Mouse (Mus musculus) adrenal gland, postnatal 36 days (tissue): ENCODE measurements around the gene Il5ra. TPM values are rescaled to one million over a fixed set of nuclear protein-coding genes. Genes with fewer than 3 reads are reported as not detected.

Experiments
- DNase-seq, 2 experiments: peaks; one replicate each; pipeline ENCODE4 v3.0.0; 2021; ENCODE audit warnings: mixed read lengths in 1 of 2
- long read RNA-seq, 2 experiments: library from polyadenylated mRNA; stranded (forward); transcript quantifications; one replicate each; pipeline ENCODE4 v2.0.0; 2021; ENCODE audit warnings: borderline sequencing depth in 2 of 2
- total RNA-seq, 2 experiments: library from RNA; stranded (reverse); gene quantifications; 2 replicates each; pipeline ENCODE4 v1.2.3; 2021

The Il5ra gene
- not detected for total RNA-seq
- long read RNA-seq, experiment 1: 0 reads
- long read RNA-seq, experiment 2: 0 reads

DNA sequence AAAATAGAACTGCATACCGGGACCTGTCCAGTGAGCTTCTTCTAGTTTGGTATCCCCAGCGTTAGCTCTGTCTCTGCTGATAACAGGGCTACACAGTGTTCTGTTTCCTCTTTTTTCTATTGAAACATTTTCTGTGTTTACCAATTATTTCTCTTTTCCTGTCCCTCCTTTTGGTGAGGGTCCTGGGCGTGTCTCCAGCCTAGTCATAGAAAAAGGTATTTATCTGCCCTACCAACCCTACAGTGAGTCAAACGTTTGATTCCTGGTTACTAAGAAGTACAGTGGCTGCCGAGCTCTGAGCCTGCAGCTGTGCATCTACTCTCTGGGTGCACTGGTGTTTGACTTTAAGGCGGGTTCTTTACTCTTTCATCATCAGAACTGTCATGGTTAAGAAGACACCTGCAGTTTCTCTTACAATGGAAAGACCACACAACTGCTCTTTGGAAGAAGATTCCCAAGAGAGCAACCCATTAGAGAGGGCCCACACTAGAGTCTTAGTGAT, at the start of gene Il5ra:
TSS of gene Il5ra (minus strand) at position 151 of the 502 bp plus-strand sequence.
- no peak for DNase-seq

DNA sequence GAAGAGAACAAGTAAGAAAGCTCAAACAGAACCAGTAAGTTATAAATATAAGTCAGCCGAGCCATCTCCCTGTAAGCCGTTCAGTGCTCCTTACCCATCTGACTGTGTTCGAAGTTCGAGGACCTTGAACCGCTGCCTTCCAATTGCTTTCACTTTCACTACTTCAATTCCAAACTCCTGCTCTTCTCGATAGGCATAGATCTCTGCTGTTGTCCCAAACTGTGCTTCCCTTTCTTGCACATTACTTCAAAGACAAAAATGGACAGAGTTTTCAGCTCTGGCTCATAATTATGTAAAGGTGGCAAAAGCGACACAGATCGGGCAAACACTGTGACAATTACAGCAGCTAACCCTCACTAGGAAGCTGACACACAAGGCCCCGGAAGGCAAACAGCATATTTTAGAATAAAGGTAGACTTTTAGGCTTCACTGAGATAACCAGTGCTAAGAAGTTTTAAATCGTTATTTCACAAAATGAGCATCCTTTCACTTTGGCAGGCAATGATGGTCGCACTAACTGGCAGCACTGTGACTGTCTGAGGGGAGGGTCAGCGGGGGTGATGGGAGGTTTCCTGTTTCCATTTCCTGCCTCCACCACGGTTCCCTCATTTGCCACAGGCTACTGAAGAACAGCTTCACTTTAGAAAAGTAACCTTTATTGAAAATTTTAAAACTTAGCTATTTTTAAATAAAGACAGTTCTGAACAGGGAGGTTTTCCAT, 45.4 kb upstream of the Il5ra start:
- no peak for DNase-seq

DNA sequence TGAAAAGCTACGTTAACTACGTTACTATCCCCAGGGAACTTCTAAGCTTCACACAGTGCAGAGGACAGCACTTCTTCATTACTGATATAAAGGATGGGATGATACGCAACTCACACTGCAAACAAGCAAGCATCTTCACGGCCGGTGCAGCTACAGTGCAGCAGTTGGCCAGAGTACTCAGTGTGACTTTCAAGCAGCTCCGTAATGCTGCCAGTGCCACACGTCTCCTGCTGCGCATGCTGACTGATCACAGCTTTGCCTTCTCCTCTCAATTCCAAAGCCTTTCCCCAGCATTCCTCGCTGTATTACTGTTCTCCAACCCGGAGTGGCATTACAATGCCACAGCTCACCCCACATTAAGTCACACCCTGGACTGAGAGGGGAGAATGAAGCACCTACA, 44.8 kb upstream of the Il5ra start:
- DNase-seq: no peak

DNA sequence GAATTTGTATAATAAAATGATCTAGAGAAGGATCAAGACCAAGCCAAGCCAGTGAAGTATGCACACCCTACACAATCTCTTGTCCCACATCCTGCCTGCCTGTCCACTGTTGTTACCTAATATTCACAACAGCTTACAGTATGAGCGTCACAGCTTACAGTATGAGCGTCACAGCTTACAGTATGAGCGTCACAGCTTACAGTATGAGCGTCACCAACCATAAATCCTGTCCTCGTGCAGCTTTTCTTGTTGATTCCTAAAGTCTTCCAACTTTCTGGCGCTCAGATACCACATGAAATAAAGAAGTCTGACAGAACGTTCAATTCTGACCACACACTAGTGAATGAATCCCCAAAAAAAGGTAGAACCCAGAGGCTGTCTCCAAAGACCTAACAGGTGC, 44.3 kb upstream of the Il5ra start:
- DNase-seq: no peak

DNA sequence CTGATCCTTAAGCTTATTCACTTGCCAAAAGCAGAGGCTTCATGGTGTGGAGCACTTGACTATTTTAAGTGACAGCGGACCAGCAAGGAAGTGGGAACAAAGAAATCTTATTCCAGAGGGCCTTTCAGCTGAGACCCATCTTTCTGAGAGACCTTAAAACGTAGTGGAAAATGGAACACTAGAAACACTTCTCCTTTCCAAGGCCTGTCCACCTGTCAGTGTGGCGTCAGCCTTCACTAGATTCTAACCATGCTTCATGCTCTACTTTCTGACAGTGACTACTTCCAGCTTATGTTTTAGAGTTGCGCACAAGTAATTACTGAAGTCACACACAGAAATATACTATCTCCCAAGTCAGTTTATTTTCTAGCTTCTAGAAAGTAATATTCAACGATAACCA, 43.6 kb upstream of the Il5ra start:
- DNase-seq: no peak

DNA sequence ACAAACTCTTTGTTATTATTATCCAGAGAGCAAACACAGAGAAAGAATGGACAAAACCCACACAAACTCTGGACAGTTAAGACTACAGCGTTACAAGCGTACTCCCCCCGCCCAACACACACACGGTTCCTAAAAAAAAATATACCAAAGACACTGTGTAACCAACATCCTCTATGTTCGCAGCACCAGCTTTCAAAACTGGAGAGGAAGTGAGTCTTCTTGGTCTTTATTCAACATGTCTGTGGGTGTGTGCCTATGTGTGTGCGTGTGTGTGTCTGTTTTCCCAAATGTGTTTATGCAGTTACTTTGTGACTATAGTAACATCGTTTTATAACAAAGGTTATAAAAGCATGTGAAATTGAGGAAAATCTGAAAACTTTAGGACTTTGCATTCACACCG, 42.6 kb upstream of the Il5ra start:
- no peak for DNase-seq

GRCm38 (mm10) chr6:106787138-106787537, 38.3 kb upstream of the Il5ra start:
- no peak for DNase-seq

- no peak for DNase-seq
Measured at GRCm38 (mm10) chr6:106770046-106770445, 21.2 kb upstream of the Il5ra start.

GRCm38 (mm10) chr6:106769290-106769866, 20.5 kb upstream of the Il5ra start:
- peak; percentile 17 to 27 for DNase-seq

- peak; percentile 98 to 99 for DNase-seq
Measured at GRCm38 (mm10) chr6:106768640-106769289, 19.9 kb upstream of the Il5ra start, which contains the start of gene Trnt1. TSS of gene Trnt1 (plus strand) at chr6:106769120.

DNA sequence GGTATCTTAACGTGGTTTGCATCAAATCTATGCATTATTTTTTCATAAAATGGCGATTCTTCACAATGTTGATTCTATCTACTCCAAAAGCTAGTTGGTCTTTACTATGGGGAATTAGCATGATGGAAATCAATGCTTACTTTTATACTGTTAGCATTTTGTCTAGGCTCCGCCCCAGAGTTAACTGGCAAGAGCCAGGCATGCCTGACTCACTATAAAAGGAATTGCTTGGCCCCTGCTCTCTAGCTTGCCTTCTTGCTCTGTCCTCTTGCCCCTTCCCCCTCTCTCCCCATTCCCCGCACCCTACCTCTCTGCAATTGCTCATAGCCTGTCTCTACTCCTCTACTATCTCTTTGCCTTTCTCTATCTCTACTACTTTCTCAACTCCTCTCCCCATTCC, 17.9 kb upstream of the Il5ra start:
- no peak for DNase-seq

DNA sequence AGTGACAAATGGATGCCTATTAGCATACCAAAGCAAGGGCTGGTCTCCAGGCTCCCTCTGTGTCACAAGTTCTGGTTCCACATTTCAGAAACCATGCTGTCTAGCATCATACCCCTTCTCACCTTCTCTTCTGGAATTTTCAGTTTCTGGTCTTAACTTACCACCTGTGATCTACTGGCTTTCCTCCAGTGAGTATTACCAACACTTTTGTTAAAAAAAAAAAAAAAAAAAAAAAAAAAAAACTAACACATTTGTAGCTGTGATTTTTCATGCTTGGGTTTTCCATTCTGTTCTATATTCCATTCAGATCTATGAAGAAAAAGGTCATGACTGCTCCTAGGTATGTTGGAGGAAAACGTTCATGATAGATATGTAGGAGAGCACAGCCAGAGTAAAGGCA, 17.1 kb upstream of the Il5ra start:
- DNase-seq: no peak

GRCm38 (mm10) chr6:106761486-106761885, 12.6 kb upstream of the Il5ra start:
- DNase-seq: no peak

DNA sequence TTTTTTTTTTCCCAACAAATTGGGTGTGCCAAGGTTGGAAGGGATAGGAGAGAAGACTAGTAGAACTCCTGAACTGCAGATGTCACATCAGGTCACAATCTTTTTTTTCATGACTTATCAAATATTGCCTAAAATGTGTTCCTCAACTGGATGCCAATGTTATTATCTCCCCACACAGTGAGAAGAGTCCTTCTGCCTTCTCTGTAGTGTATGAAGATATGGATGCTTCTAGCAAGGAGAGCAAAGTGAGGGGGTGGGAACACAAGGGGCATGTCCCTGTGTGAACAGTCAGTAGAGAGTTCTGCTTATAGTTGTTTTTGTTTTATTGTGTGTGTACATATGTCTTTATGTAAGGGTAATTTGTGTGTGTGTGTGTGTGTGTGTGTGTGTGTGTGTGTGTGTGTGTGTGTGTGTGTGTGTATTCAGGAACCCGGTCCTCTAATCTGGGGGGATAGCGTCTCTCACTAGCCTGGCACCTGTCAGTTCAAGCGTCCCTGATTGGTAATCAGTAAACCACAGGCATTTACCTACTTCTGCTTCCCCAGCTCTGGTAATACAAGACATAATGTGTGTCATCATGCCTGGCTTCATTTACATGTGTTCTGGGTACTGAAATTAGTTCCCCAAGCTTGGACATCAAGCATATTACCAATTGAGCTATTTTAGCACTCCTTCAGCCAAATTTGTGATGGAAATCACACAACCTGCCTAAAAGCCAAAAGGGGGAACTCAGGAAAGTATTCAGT, 11.8 kb upstream of the Il5ra start:
- DNase-seq: no peak

DNA sequence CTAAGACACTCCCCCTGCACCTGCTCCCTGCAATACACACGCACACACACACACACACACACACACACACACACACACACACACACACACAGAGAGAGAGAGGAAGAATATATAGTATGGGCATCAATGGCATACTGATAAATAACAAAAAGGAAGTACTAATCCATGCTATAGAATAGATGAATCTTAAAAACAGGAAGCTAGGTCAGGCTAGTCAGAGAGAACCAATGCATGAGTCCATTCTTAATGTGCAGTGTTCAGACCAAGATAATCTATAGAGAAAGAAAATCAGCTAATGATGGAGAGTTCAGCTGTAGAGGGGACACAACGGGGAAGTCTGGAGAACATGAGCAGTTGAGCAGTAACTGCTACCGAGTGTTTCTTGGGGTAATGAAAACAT, 9.5 kb upstream of the Il5ra start:
- DNase-seq: no peak

GRCm38 (mm10) chr6:106750291-106750690, 1.5 kb upstream of the Il5ra start:
- DNase-seq: no peak

GRCm38 (mm10) chr6:106747804-106748203, 1.0 kb downstream of the Il5ra start:
- DNase-seq: no peak

- no peak for DNase-seq
Measured at GRCm38 (mm10) chr6:106747251-106747650, 1.6 kb downstream of the Il5ra start.

DNA sequence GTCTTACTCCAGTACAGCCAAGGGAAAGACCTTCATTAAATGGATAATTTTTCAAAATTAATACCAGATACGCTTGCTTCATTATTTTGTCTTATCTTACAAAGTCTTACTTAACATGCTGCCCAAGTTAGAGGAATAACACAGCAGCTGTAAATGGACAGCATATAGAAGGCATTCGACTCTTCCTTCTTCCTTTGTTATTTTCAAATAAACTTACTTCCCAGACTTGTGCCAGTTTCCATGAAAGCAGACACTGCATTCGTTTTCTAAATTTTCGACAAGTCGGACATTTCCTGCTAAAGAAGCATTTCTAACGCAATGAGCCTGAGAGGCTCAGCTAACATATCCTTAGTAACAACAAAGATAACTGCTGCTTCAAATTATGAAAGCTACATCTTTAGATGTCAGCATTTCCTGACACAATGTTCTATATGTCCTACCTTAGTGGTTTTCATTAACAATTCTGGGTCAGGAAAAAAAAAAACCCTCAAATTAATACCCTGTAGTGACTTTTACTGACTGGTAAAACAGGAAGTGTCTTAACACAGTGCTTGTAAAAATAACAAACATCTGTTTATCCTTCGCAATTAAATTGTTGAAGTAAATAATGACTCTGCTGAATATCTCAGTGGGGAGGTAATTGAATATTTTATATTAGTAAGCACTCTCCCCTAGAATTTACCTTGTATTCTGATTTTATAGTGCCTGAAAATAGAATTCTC, 3.0 kb downstream of the Il5ra start:
- no peak for DNase-seq

DNA sequence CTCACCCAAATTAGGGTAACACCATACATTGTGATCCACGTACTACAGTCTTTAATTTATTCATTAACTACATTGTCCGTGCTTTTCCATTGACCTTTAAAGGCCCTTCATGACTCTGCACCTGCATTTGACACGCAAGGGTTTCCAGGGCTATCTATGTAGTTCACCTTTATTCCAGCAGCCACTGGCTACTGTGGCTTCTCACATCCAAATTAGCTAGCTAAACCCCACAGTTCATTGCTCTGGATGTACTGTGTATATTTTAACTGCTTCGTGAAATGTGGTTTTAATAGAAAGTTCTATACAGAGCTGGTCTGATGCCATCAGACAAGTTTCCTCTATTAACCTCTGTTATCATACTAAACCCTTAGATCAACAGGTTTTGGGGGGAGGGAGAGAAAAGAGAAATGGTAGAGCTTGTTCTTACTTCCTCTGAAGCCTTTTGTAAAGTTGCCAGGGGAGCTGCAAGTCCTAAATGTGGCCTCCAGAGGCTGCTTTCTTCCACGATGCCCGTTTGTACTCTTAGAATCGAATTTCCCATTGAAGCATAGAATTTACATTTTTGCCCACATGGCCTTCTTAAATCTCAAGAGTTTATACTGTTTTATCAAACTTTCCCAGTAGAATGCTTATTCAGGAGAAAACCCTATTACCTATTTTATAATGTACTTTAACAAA, 5.1 kb downstream of the Il5ra start:
- no peak for DNase-seq

- no peak for DNase-seq
Measured at GRCm38 (mm10) chr6:106740244-106740825, 8.5 kb downstream of the Il5ra start.
